Mouse (Mus musculus): Measurements from ENCODE around the gene Mov10l1. TPM values are rescaled to one million over a fixed set of nuclear protein-coding genes. Genes with fewer than 3 reads are reported as not detected.
A peak's percentile ranks its signal among the peaks of the same experiment; 100 is the strongest.

Gene Mov10l1
- polyA plus RNA-seq, 1 experiment from 2014 or later: not detected

GRCm38 (mm10) chr15:89044381-89044780, 61.7 kb downstream of the Mov10l1 start:
- 77% methylated on average over 5 of the region's 5 CpGs for WGBS
- Histone ChIP-seq H3K4me3 (no peak overlapping the region), H3K27ac (replicated peaks) (no peak overlapping the region), H3K27me3 (ENCODE audit: low read depth, poor library complexity, severe bottlenecking) (no peaks in the 10 kb centered on the region), H3K36me3 (no peaks in the 10 kb centered on the region), H3K4me1 (no peaks in the 10 kb centered on the region), H3K9me3 (replicated peaks) (peaks cover 8% of the 10 kb centered on the region; the same call in 1 of the 2 replicates)
- DNase-seq (ENCODE audit: low spot score): no peak

DNA sequence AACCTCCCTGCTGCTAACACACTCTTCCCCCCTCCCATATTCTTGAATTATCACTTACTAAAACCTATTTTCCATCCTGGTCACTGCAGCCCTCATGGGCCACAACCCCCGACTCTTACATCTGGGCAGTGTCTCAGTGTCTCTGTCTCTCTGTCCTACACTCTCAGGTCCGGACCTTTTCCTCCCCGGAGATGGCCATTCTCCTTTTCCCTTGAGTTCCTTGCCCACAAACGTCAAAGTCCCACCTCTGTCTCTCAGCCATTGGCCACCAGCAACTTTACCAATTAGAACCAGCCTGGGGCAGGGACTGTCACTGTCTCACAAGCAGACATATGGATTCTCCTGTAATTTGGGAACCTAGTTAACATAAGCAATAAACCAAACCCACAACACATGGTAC, 63.6 kb downstream of the Mov10l1 start:
- WGBS: 81% methylated on average over 4 of the region's 4 CpGs
- Histone ChIP-seq H3K27me3 (ENCODE audit: low read depth, poor library complexity, severe bottlenecking) (no peaks in the 10 kb centered on the region), H3K36me3 (no peaks in the 10 kb centered on the region), H3K4me1 (no peaks in the 10 kb centered on the region), H3K9me3 (replicated peaks) (peaks cover 8% of the 10 kb centered on the region; the same call in 1 of the 2 replicates), H3K27ac (replicated peaks) (no peak overlapping the region), H3K4me3 (no peak overlapping the region)
- no peak for DNase-seq (ENCODE audit: low spot score)

DNA sequence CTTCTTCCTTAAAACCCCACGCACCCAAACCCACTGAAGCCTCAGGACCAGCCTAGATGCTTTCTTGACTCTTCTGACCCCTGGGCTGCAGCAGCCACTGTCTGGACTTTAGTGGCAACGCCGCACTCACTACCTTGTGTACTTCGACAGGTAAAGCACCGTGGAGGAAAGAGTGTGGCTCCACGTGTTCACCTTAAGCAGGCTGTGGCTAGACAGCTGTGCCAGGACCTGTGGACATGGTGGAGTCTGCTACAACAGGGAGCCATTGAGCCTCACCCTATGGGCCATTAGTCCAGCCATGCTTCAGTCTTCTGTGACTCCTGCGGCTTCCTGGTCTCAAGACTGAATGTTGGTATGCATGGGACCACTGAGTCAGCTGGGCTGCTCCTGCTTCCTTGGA, 72.0 kb downstream of the Mov10l1 start:
- 90% methylated on average over 7 of the region's 7 CpGs for WGBS
- Histone ChIP-seq H3K4me3 (no peak overlapping the region), H3K4me1 (peaks cover 9% of the 10 kb centered on the region), H3K27ac (replicated peaks) (no peak overlapping the region), H3K9me3 (replicated peaks) (no peaks in the 10 kb centered on the region), H3K27me3 (ENCODE audit: low read depth, poor library complexity, severe bottlenecking) (peaks cover 49% of the 10 kb centered on the region), H3K36me3 (no peaks in the 10 kb centered on the region)
- no peak for DNase-seq (ENCODE audit: low spot score)

DNA sequence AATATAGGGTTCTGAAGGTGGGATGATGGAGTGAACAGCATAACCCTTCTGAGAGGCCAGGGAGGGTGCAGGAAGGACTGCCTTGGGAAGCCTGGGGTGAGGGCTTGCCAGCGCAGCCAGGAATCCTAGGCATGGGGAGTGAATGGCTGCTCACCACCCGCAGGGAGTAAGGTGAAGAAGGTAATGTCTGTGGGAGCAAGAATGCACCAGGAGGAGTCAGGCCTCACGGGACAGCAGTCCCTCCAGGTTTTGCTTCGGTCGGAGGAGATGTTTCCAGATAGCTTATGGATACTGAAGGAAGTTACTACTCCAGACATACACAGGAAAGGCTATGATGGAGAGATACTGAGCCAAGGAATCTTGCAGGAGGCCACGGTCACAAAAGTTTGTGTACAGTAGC, 76.0 kb downstream of the Mov10l1 start:
- 36% methylated on average over 6 of the region's 6 CpGs for WGBS
- Histone ChIP-seq H3K27ac (replicated peaks) (no peak overlapping the region), H3K4me3 (peak overlapping the region; percentile 79), H3K27me3 (ENCODE audit: low read depth, poor library complexity, severe bottlenecking) (peaks cover 90% of the 10 kb centered on the region), H3K9me3 (replicated peaks) (no peaks in the 10 kb centered on the region), H3K4me1 (peaks cover 15% of the 10 kb centered on the region), H3K36me3 (no peaks in the 10 kb centered on the region)
- DNase-seq (ENCODE audit: low spot score): no peak

- peak within 1 kb of the TSS; percentile 87 for H3K27ac ChIP-seq (replicated peaks)
- no peaks in the 10 kb centered on the region for H3K36me3 ChIP-seq
- WGBS: 2% methylated on average over 57 of the region's 57 CpGs
- H3K4me1 ChIP-seq: peaks cover 15% of the 10 kb centered on the region
- no peaks in the 10 kb centered on the region for H3K9me3 ChIP-seq (replicated peaks)
- peaks cover 95% of the 10 kb centered on the region for H3K27me3 ChIP-seq (ENCODE audit: low read depth, poor library complexity, severe bottlenecking)
- DNase-seq (ENCODE audit: low spot score): peak; percentile 46
- H3K4me3 ChIP-seq: peak within 1 kb of the TSS; percentile 79
These were observed 76.6 kb downstream of the Mov10l1 start, which contains the start of gene Panx2 for GRCm38 (mm10) chr15:89059161-89059931. Panx2 (plus strand) TSS chr15:89059734.

GRCm38 (mm10) chr15:89060032-89060681, 77.4 kb downstream of the Mov10l1 start:
- no peaks in the 10 kb centered on the region for H3K36me3 ChIP-seq
- no peaks in the 10 kb centered on the region for H3K9me3 ChIP-seq (replicated peaks)
- peaks cover 15% of the 10 kb centered on the region for H3K4me1 ChIP-seq
- H3K4me3 ChIP-seq: peak overlapping the region; percentile 79
- H3K27ac ChIP-seq (replicated peaks): peak overlapping the region; percentile 87
- H3K27me3 ChIP-seq (ENCODE audit: low read depth, poor library complexity, severe bottlenecking): peaks cover 95% of the 10 kb centered on the region
- WGBS: 2% methylated on average over 46 of the region's 48 CpGs
- DNase-seq (ENCODE audit: low spot score): peak; percentile 70

GRCm38 (mm10) chr15:89060811-89061460, 78.2 kb downstream of the Mov10l1 start:
- H3K36me3 ChIP-seq: no peaks in the 10 kb centered on the region
- peak overlapping the region; percentile 79 for H3K4me3 ChIP-seq
- peaks cover 95% of the 10 kb centered on the region for H3K27me3 ChIP-seq (ENCODE audit: low read depth, poor library complexity, severe bottlenecking)
- peaks cover 15% of the 10 kb centered on the region for H3K4me1 ChIP-seq
- DNase-seq (ENCODE audit: low spot score): no peak
- WGBS: 90% methylated on average over 12 of the region's 12 CpGs
- no peak overlapping the region for H3K27ac ChIP-seq (replicated peaks)
- no peaks in the 10 kb centered on the region for H3K9me3 ChIP-seq (replicated peaks)

- H3K27me3 ChIP-seq (ENCODE audit: low read depth, poor library complexity, severe bottlenecking): peaks cover 96% of the 10 kb centered on the region
- 86% methylated on average over 6 of the region's 6 CpGs for WGBS
- no peak for DNase-seq (ENCODE audit: low spot score)
- H3K4me3 ChIP-seq: no peak overlapping the region
- no peak overlapping the region for H3K27ac ChIP-seq (replicated peaks)
- no peaks in the 10 kb centered on the region for H3K9me3 ChIP-seq (replicated peaks)
- no peaks in the 10 kb centered on the region for H3K36me3 ChIP-seq
- H3K4me1 ChIP-seq: peaks cover 15% of the 10 kb centered on the region
These were observed 79.2 kb downstream of the Mov10l1 start for GRCm38 (mm10) chr15:89061761-89062517.

DNA sequence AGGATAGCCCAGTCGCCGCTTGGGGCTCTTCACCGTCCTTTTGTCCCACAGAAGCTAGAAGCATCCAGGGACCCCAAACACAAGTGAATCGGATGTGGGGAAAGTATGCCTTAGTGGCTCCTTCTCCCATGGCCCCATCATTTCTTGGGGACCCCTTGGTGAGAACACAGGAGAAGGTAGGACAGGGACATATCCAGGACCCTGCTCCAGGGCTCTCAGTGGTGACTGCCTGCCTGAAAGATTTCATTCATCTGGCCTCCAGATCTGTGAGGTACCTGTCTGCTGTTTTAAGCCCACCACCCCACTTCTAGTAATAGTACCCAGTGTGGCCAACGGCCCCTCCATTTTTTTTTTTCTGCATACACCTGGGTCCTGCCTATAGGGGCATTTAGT, 79.8 kb downstream of the Mov10l1 start:
- Histone ChIP-seq H3K4me3 (no peak overlapping the region), H3K27me3 (ENCODE audit: low read depth, poor library complexity, severe bottlenecking) (peaks cover 96% of the 10 kb centered on the region), H3K4me1 (peaks cover 19% of the 10 kb centered on the region), H3K27ac (replicated peaks) (no peak overlapping the region), H3K9me3 (replicated peaks) (no peaks in the 10 kb centered on the region), H3K36me3 (no peaks in the 10 kb centered on the region)
- WGBS: 88% methylated on average over 5 of the region's 5 CpGs
- no peak for DNase-seq (ENCODE audit: low spot score)

- DNase-seq (ENCODE audit: low spot score): no peak
- Histone ChIP-seq H3K27me3 (ENCODE audit: low read depth, poor library complexity, severe bottlenecking) (peaks cover 96% of the 10 kb centered on the region), H3K9me3 (replicated peaks) (no peaks in the 10 kb centered on the region), H3K4me3 (no peak overlapping the region), H3K27ac (replicated peaks) (no peak overlapping the region), H3K4me1 (peaks cover 24% of the 10 kb centered on the region), H3K36me3 (no peaks in the 10 kb centered on the region)
- WGBS: 86% methylated on average over 7 of the region's 7 CpGs
These were observed 80.3 kb downstream of the Mov10l1 start for GRCm38 (mm10) chr15:89063001-89063400.

DNA sequence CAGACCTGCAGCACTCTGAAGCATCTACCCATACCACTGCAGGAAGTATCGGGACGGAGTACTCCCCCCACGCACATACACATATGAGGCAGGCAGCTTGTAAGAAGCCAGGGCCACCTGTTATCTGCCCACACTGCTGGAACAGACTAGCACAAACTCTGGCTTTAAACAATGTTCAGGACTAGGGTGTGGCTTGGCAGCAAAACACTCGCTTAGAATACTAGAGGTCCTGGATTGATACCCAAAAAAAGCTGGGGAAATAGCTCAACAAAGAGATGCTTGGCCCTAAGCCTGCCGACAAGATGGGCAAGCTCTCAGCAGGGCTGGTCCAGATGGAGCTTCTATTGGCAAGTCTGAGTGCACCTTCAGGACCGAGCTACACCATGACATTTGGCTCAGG, 80.8 kb downstream of the Mov10l1 start:
- Histone ChIP-seq H3K36me3 (no peaks in the 10 kb centered on the region), H3K4me1 (peaks cover 25% of the 10 kb centered on the region), H3K9me3 (replicated peaks) (no peaks in the 10 kb centered on the region), H3K4me3 (no peak overlapping the region), H3K27ac (replicated peaks) (no peak overlapping the region), H3K27me3 (ENCODE audit: low read depth, poor library complexity, severe bottlenecking) (peaks cover 96% of the 10 kb centered on the region)
- no peak for DNase-seq (ENCODE audit: low spot score)
- 74% methylated on average over 6 of the region's 6 CpGs for WGBS

- no peak overlapping the region for H3K4me3 ChIP-seq
- no peaks in the 10 kb centered on the region for H3K36me3 ChIP-seq
- no peak for DNase-seq (ENCODE audit: low spot score)
- H3K27me3 ChIP-seq (ENCODE audit: low read depth, poor library complexity, severe bottlenecking): peaks cover 98% of the 10 kb centered on the region
- H3K27ac ChIP-seq (replicated peaks): no peak overlapping the region
- no peaks in the 10 kb centered on the region for H3K9me3 ChIP-seq (replicated peaks)
- 90% methylated on average over 5 of the region's 5 CpGs for WGBS
- H3K4me1 ChIP-seq: peaks cover 16% of the 10 kb centered on the region
These were observed 82.2 kb downstream of the Mov10l1 start for GRCm38 (mm10) chr15:89064891-89065290.

Measured in midbrain, embryonic 10.5 days (tissue).